Mouse (Mus musculus) gastrocnemius, adult 2 months (tissue): Measurements from ENCODE around the gene Hmgcl. TPM values are rescaled to one million over a fixed set of nuclear protein-coding genes. Genes with fewer than 3 reads are reported as not detected.
"Not testable (repeated sequence)": the region's sequence is repeated elsewhere in the genome, so short reads cannot be mapped to it uniquely, and the experiment has no call there.

Source experiments
- DNase-seq: peaks from one replicate; pipeline ENCODE4 v3.0.0; 2022
- H3K27ac ChIP-seq: fragments of 200-600 bp; 2 replicates; pipeline ENCODE4 v1.8.1; 2022; ENCODE audit warnings: mild to moderate bottlenecking
- H3K4me3 ChIP-seq: fragments of 200-600 bp; 2 replicates; pipeline ENCODE4 v1.8.1; 2022; ENCODE audit warnings: mild to moderate bottlenecking, moderate library complexity
- CTCF ChIP-seq: fragments of 200-600 bp; IDR thresholded peaks from 2 replicates; pipeline ENCODE4 v1.8.1; 2022; ENCODE audit warnings: antibody characterized with exemption, mild to moderate bottlenecking, moderate library complexity
- intact Hi-C: fragments of 180-260 bp; cut with DNase I; formaldehyde crosslinking; loops from one replicate; pipeline ENCODE4 v1.15.1; 2025
- total RNA-seq, 2 experiments: library from RNA; stranded (reverse); gene quantifications; 2 replicates each; pipeline ENCODE4 v1.2.3; 2021

Hmgcl gene
- total RNA-seq, 2 experiments from 2014 or later: 31.7 to 43.4 TPM

DNA sequence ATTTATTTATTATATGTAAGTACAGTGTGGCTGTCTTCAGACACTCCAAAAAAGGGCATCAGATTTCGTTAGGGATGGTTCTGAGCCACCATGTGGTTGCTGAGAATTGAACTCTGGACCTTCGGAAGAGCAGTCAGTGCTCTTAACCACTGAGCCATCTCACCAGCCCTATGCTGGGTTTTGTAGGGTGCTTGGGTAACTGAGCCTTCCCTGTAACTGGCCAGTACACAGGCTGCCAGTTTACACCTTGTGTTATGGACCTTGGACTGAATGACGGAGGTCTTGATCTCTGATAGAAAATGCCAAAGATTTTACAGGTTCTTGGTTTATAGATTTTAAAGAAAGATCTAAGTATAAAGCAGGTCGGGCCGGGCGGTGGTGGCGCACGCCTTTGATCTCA, 16.0 kb upstream of the Hmgcl start:
- no peak overlapping the region for H3K27ac ChIP-seq
- DNase-seq: no peak
- intact Hi-C loops: loop anchor here (5.0 kb wide), 1 partner anchor 38 kb away; no protein-coding TSS in a partner anchor
- no peak for TF ChIP-seq CTCF
- H3K4me3 ChIP-seq: no peak overlapping the region

- no peak for DNase-seq
- TF ChIP-seq CTCF: peak; percentile 74
- H3K27ac ChIP-seq: no peak overlapping the region
- intact Hi-C loops: loop anchor here (5.0 kb wide), 1 partner anchor 40 kb away; no protein-coding TSS in a partner anchor
- H3K4me3 ChIP-seq: no peak overlapping the region
These were observed 14.4 kb upstream of the Hmgcl start for GRCm38 (mm10) chr4:135931832-135932231.

GRCm38 (mm10) chr4:135934708-135935500, 11.3 kb upstream of the Hmgcl start:
- no peak for DNase-seq
- 0 out of 2 replicates have a peak overlapping the region, but pooled peaks have one; percentile 12 for H3K27ac ChIP-seq
- intact Hi-C loops: loop anchor here (5.0 kb wide), 1 partner anchor 43 kb away; no protein-coding TSS in a partner anchor
- H3K4me3 ChIP-seq: no peak overlapping the region
- no peak for TF ChIP-seq CTCF

- TF ChIP-seq CTCF: no peak
- intact Hi-C loops: no loop called here
- no peak overlapping the region for H3K4me3 ChIP-seq
- H3K27ac ChIP-seq: 0 out of 2 replicates have a peak overlapping the region, but pooled peaks have one; percentile 12
- peak; percentile 60 for DNase-seq
These were observed 10.7 kb upstream of the Hmgcl start for GRCm38 (mm10) chr4:135935502-135935901.

DNA sequence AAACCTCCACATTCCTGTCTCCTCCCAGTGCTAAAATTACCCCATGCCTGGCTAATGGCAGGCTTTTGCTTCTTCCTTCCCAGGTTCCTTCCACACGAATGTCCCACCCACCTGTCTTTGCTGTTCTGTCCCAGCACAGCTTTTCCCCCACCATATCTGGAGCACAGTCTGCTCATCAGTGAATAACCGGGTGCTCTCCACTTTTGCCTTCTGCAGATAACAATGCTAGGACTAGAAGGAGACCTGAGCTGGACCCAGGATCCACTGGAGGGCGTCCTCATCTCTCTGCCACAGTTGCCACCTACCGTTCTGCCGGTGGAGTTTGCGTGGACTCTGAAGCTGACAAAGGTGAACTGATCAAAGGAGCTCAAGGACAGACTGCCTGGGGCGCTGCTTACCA, 7.4 kb upstream of the Hmgcl start:
- DNase-seq: no peak
- H3K4me3 ChIP-seq: no peak overlapping the region
- intact Hi-C loops: no loop called here
- no peak for TF ChIP-seq CTCF
- H3K27ac ChIP-seq: no peak overlapping the region

DNA sequence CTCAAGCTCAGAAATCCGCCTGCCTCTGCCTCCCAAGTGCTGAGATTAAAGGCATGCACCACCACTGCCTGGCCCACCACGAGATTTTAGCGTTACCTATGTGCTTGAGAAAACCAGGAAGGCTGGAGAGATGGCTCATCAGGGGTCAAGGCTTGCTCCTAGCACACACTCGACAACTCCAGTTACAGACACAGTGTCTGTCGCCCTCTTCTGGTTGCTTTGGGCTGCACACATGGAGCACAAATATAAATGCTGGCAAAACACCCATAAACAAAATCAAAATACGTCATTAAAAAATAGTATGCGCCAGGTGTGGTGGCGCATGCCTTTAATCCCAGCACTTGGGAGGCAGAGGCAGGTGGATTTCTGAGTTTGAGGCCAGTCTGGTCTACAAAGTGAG, 5.2 kb upstream of the Hmgcl start:
- intact Hi-C loops, H3K4me3 ChIP-seq, H3K27ac ChIP-seq, DNase-seq: not testable (repeated sequence)
- peak; percentile 56 for TF ChIP-seq CTCF

GRCm38 (mm10) chr4:135942193-135942592, 4.1 kb upstream of the Hmgcl start:
- no peak overlapping the region for H3K4me3 ChIP-seq
- intact Hi-C loops: no loop called here
- no peak overlapping the region for H3K27ac ChIP-seq
- no peak for DNase-seq
- no peak for TF ChIP-seq CTCF

GRCm38 (mm10) chr4:135943389-135943788, 2.9 kb upstream of the Hmgcl start:
- H3K27ac ChIP-seq: peak overlapping the region; percentile 67
- intact Hi-C loops: no loop called here
- DNase-seq: peak; percentile 67
- no peak overlapping the region for H3K4me3 ChIP-seq
- TF ChIP-seq CTCF: no peak

DNA sequence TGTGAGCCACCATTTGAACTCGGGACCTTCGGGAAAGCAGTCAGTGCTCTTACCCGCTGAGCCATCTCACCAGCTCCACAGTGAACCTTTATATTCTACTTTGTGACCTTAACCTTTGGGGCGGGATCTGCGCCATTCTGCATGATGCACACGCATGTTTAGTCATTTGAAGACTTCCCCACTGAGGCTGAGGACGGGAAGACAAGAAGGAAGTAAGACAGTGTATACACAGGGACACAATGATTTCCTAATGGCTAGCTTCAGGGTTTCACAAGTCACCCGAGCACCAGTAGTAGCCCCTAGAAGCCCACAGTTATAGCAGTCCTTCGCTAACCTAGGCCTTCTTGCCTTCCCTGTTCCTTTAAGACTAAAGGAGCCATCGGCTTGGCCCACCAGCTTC, 542 bp upstream of the Hmgcl start:
- peak overlapping the region; percentile 84 for H3K4me3 ChIP-seq
- no peak for DNase-seq
- TF ChIP-seq CTCF: no peak
- peak overlapping the region; percentile 93 for H3K27ac ChIP-seq
- intact Hi-C loops: loop anchor here (2.0 kb wide), 1 partner anchor 25 kb away; the partner anchor contains the start of gene Fuca1

- DNase-seq: no peak
- TF ChIP-seq CTCF: no peak
- intact Hi-C loops: loop anchor here (2.0 kb wide), 1 partner anchor 26 kb away; the partner anchor contains the start of gene Fuca1
- Histone ChIP-seq H3K4me3 (peak overlapping the region; percentile 84), H3K27ac (peak overlapping the region; percentile 93)
These were observed 532 bp downstream of the Hmgcl start for GRCm38 (mm10) chr4:135946659-135947301.

DNA sequence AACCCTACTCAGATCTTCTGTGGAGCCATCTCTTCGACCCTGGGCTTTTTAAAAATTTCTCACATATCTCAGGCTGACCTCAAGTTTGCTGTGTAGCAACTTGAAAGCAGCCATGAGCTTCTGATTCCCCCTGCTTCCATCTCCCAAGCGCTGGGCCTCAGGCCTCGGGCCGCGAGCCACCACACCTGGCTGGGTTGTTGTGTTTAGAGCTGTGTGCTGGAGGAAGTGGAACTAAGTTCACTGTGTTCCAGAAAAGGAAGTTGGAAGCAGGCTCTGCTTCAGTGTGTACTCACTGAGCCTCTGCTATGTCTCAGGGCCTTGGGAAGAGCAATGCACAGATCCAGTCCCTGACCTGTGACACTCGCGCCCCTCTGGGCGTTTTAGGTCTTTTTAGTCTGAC, 1.9 kb downstream of the Hmgcl start:
- no peak for TF ChIP-seq CTCF
- Histone ChIP-seq H3K27ac (peak overlapping the region; percentile 93), H3K4me3 (peak overlapping the region; percentile 84)
- DNase-seq: no peak
- intact Hi-C loops: no loop called here

DNA sequence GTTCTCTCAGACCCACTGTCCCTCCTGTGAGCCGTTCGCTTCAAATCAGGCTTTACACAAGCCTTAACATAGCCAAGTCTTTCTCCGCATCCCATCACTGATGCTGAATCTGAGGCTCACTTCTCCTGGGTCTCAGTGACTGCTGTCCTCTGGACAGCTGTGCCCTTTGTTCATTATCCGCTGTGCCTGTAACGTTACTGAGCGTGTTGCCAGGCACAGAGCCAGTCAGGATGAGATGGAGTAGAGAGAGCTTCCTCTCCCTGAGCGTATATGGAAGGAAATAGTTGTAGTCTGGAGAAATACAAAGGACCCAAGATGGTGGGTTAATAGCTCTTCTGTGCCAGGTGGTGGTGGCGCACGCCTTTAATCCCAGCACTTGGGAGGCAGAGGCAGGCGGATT, 3.2 kb downstream of the Hmgcl start:
- intact Hi-C loops: no loop called here
- TF ChIP-seq CTCF: no peak
- no peak for DNase-seq
- Histone ChIP-seq H3K4me3 (peak overlapping the region; percentile 11), H3K27ac (peak overlapping the region; percentile 93)

GRCm38 (mm10) chr4:135949911-135950310, 3.7 kb downstream of the Hmgcl start:
- DNase-seq: no peak
- Histone ChIP-seq H3K4me3 (no peak overlapping the region), H3K27ac (peak overlapping the region; percentile 93)
- intact Hi-C loops: no loop called here
- no peak for TF ChIP-seq CTCF
